Mouse (Mus musculus) right cerebral cortex, postnatal 14 days (tissue): ENCODE data around the gene Exosc9.
"Not testable (repeated sequence)": the region's sequence is repeated elsewhere in the genome, so short reads cannot be mapped to it uniquely, and the experiment has no call there.

Source experiments
- DNase-seq: peaks from one replicate; pipeline ENCODE4 v3.0.0; 2022

Exosc9 gene

DNA sequence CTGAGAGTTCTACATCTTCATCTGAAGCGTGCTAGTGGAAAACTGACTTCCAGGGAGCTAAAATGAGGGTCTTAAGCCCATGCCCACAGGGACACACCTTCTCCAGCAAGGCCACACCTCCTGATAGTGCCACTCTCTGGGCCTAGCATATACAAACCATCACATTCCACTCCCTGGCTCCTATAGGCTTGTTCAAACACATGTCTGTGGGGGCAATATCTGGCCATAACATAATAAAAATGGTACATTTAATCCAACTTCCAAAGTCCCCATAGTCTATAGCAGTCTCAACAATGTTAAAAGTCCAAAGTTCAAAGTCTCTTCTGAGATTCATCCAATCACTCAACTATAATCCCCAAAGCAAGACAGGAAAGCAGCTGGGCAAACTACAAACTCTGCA is 5.2 kb downstream of the Exosc9 start:
- no peak for DNase-seq

DNA sequence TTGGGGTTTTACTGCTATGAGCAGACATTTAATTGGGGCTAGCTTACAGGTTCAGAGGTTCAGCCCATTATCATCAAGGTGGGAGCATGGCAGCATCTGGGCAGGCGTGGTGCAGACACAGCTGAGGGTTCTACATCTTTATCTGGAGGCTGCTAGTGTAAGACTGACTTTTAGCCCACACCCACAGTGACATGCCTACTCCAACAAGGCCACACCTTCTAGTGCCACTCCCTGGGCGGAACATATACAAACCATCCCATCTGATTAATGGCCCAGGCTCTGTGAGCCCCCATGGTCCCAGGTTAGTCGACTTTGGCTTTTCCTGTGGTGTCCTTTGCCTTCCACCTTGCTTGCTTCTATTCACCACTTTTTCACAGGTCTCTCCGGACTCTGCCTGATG is 7.2 kb downstream of the Exosc9 start:
- no peak for DNase-seq

DNA sequence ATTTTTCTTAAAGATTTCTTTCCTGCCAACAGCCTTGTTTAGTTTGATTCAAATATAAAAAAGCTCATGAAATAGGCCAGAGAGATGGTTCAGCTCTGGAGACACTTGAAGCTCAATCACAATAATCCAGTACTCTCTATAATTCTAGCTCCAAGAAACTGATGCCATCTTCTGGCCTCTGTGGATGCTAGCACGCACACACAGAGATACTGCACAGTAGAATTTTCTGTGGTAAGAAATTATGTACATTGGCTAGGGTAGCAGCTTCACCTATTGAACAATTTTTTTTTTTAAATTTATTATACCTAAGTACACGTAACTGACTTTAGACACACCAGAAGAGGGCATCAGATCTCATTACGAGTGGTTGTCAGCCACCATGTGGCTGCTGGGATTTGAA is 11.3 kb downstream of the Exosc9 start:
- DNase-seq, result no peak

DNA sequence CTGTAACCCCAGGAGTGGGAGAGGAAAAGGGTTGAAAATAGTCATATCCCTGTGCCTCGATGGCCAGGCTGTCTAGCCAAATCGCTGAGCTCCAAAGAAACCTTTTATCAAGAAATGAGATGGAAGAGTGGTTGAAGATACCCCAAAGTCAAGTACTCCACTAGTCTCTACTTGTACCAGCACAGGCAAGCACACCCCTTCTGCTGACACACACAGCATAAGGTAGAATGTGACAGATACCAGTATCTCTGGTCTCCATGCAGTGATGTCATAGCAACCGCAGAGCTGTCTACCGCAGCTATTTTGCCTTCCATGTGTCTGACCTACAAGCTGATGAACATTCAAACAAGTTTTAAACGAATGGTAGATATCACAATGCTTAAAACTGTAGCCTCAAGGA is 17.4 kb downstream of the Exosc9 start:
- DNase-seq, result no peak

DNA sequence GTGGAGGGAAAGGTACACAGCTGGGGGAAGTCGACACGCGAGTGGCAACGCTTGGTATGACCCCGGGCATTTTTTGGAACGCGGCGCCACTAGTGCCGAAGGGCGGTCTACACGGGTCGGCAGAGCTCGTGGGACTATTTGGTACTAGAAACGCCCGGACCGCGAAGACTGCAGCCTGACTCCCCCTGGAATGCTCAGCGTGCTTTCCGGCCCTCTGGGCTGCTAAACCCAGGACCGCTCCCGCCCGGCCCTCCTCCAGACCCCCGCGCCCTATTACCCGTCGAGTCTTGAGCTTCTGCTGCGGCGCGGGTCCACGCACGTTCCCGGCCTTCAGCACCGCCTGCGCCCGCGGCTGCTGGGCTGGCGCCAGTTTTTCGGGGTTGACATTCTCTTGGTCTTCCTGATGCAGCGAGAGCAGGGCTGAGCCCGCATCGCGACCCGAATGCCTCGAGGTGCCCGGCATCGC is 19.0 kb downstream of the Exosc9 start:
- DNase-seq, result no peak

DNA sequence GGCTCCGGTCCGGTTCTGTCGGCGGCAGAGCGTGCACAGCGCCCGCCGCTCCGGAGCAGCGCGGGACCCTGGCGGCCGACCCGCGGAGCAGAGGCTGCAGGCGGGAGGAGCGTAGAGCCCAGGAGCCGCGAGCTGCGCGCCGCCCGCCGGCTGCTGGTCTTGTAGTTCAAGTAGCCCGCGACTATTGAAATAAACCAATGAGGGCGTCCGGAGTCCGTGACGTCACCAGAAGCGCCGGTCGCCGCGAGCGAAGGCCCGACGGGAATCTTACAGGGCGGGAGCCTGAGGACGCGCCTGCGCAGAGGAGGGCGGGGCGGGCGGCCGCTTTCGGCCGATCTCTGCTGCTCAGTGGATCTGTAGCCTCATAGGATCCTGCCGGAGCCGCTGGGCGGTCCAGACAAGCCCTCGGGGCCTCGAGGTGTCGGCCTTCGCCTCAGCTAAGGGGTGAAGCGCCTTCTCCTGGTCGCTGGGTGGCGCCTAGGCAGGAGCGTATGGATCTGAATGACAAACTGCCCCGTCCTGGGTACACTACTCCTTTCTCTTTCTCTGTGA is 19.5 kb downstream of the Exosc9 start, which contains the start of gene Ccna2:
Ccna2 (minus strand) TSS at position 324 of the 552 bp plus-strand sequence.
- DNase-seq, result peak; percentile 98

DNA sequence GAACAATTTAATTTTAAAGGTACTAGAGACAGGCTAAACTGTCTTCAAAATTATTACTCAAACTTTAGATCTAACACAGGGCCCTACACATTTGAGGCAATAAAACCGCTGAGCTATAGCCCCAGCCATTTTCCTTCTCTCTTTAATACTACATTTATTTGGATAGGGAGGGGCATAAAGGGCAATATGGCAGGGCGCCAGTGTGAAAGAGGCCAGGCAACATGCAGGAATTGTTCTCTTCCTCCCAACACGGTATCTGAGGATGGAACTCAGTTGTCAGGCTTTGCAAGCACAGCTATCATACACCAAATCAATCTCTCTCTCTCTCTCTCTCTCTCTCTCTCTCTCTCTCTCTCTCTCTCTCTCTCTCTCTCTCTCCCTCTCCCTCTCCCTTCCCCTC is 46.4 kb downstream of the Exosc9 start:
- DNase-seq, result no peak

DNA sequence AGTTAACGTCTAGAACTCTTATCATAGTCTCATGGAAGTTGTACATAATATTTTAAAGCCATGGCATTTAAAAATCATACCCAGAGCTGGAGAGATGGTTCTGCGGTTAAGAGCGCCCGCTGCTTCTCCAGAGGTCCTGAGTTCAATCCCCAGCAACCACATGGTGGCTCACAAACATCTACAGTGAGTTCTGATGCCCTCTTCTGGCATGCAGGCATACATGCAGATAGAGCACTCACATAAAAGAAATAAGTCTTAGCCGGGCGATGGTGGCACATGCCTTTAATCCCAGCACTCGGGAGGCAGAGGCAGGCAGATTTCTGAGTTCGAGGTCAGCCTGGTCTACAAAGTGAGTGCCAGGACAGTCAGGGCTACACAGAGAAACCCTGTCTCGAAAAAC is 47.4 kb downstream of the Exosc9 start:
- not testable (repeated sequence) for DNase-seq

DNA sequence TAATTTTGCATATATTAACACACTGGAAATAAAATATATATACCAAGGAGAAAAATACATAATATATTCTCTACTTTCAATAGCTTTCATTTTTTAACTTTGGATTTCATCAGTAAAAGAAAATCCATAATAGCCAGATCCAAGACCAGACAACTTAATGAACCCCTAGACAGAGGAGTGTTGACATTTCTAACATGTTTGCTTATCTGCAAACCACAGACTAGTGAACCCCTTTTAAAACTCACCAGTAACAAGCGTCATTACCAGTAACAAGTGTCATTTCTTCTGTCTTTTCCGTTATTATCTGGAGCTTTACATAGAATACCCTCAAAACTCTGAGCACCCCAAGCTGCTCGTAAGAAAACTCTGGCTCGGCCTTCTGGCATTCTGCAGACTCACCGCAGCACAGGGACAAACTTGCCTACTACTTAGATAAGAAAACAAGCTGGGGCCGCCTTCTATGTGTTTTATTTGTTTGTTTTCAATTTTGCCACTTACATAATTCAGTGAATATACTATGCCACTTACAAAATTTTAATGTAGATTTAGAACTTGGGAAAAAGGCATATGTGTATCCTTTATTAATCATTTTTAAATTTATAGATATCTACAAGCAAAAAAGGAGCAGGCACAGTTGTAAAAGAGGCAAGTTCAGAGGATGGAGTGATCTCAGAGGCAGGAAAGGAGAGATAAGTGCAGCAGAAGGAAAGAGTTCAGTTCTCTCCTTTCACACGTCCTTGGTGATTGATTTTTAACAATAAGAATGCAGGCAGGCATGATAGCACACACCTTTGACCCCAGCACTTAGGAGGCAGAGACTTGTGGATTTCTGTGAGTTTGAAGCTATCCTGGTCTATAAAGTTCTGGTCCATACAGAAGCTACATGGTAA is 53.7 kb downstream of the Exosc9 start:
- no peak for DNase-seq

DNA sequence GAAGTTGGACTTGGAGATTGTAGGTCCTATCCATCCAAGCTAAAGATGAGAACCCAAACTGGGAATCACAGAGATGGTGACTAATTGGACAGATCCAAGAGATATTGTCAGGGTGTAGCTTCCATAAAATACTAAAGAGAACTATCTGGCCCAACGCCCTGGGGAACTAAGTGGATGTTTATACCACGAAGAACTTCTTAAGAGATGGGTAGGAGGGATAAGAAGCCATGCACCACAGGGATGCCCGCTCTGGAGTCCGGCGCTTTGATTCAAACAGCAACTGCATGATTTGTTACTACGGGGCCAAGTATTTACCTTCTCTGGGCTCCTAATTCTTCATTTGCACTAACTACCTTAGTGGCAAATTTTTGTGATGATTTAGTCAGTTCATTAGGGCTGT is 60.3 kb downstream of the Exosc9 start:
- DNase-seq, result no peak

DNA sequence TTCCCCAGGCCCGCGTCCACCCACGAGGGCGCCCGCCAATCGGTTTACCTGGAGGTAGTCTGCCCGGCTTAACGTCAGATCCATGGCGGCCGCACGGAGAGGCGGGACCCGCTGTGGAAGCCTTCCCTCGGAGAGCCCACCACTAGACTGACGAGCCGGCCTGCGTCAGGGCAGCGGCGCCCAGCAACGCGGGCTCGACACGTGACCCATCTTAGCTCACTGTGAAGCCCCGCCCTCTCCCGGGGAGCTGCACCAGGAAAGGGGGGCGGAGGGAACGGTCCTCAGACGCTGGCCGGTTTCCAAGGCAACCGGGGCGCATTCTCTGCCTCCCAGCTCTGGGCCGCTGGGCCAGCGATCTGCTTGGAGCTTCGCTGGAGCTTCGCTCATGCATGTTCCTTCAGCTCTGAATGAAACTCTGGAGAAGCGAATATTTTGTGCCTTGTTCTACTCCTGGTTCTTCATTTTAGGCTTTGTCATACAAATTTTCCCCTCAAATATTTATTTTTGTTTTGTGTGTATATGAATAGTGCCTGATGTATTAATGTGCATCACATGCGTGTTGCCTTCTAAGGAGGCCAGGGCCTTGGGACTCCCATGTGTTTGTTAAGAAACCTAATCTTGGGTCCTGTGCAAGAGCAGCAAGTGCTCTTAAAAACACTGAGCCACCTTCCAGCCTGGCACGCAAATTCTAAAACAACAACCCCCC is 60.9 kb downstream of the Exosc9 start, which contains the start of gene Bbs7:
Bbs7 (minus strand) TSS at position 276 of the 706 bp plus-strand sequence.
- DNase-seq, result peak; percentile 98

DNA sequence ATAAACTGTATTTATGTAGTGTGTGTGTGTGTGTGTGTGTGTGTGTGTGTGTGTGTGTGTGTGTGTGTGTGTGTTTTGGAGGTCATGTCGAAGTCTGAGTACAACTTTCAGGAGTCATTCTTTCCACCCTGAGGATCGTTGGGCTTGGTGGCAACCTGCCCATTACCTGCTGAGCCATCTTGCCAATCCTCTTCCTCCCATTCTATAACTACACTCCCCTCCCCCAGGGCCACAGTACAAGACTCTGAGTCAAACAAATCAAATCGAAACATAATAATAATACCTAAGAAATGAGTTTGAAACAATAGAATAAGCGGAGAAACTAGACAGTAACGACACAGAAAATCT is 61.5 kb downstream of the Exosc9 start:
- DNase-seq, result no peak
